Mouse (Mus musculus) embryonic facial prominence, embryonic 10.5 days (tissue): ENCODE data around the gene Actb. TPM values are rescaled to one million over a fixed set of nuclear protein-coding genes. Genes with fewer than 3 reads are reported as not detected.

ENCODE experiments used
- DNase-seq: peaks from one replicate; pipeline ENCODE4 v3.0.0-alpha.2; 2017; ENCODE audit warnings: low spot score
- H3K27ac ChIP-seq: fragments of 300-500 bp; sonication (generic); replicated peaks from 2 replicates; pipeline ENCODE4 v1.5.1; 2016; ENCODE audit warnings: mild to moderate bottlenecking
- H3K27me3 ChIP-seq: fragments of 300-500 bp; sonication (generic); replicated peaks from 2 replicates; pipeline ENCODE4 v1.6.1; 2016; ENCODE audit warnings: low read depth, mild to moderate bottlenecking; ENCODE audit not compliant: poor library complexity, severe bottlenecking
- H3K36me3 ChIP-seq: fragments of 300-500 bp; sonication (generic); replicated peaks from 2 replicates; pipeline ENCODE4 v1.6.1; 2016; ENCODE audit warnings: mild to moderate bottlenecking, moderate library complexity
- H3K4me1 ChIP-seq: fragments of 300-500 bp; sonication (generic); 2 replicates; pipeline ENCODE4 v1.6.1; 2016
- H3K4me3 ChIP-seq: fragments of 300-500 bp; sonication (generic); 2 replicates; pipeline ENCODE4 v1.5.1; 2016; ENCODE audit warnings: mild to moderate bottlenecking, moderate library complexity
- H3K9me3 ChIP-seq: fragments of 300-500 bp; sonication (generic); 2 replicates; pipeline ENCODE4 v1.6.1; 2016; ENCODE audit warnings: mild to moderate bottlenecking
- WGBS: fragments of 180-500 bp; shearing (Covaris S2); methylation state at CpG from one replicate; pipeline ENCODE4 v1.1.7; 2016; 5-methylcytosine and 5-hydroxymethylcytosine counted together
- polyA plus RNA-seq: library from polyadenylated mRNA; unstranded; fragments of >200 nt; fragmentation: Nextera tagmentation; extraction: Ambion mirVana; gene quantifications from 2 replicates; pipeline ENCODE4 v1.2.1, GENCODE M21; 2016

The Actb gene
- polyA plus RNA-seq, 1 experiment from 2014 or later: 16,856 TPM

DNA sequence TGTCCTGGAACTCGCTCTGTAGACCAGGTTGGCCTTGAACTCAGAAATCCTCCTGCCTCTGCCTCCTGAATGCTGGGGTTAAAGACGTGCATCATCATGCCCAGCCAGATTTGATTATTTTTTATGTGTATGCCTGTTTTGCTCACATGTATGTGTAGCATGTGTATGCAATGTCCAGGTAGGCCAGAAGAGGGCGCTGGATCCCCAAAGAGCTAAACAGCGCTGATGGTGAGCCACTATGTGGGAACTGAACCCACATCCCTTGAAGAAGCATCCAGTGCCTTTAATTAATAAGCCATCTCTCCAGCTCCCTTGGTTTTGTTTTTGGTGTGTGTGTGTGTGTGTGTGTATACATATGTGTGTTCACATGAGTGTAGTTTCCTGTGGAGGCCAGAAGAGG, 50.1 kb downstream of the Actb start:
- H3K4me1 ChIP-seq: peaks cover 11% of the 10 kb centered on the region; the same call in 1 of the 2 replicates
- H3K36me3 ChIP-seq: no peaks in the 10 kb centered on the region
- no peak for DNase-seq
- peaks cover 4% of the 10 kb centered on the region for H3K9me3 ChIP-seq
- no peak overlapping the region for H3K27ac ChIP-seq
- no peaks in the 10 kb centered on the region for H3K27me3 ChIP-seq
- WGBS: 73% methylated on average over 4 of the region's 4 CpGs
- no peak overlapping the region for H3K4me3 ChIP-seq

- Histone ChIP-seq H3K9me3 (peaks cover 4% of the 10 kb centered on the region), H3K27ac (no peak overlapping the region), H3K36me3 (no peaks in the 10 kb centered on the region), H3K4me3 (no peak overlapping the region), H3K4me1 (peaks cover 13% of the 10 kb centered on the region; the same call in 1 of the 2 replicates), H3K27me3 (no peaks in the 10 kb centered on the region)
- 80% methylated on average over 10 of the region's 10 CpGs for WGBS
- DNase-seq: peak; percentile 63
Measured at GRCm38 (mm10) chr5:142854877-142855276, 51.7 kb downstream of the Actb start.

DNA sequence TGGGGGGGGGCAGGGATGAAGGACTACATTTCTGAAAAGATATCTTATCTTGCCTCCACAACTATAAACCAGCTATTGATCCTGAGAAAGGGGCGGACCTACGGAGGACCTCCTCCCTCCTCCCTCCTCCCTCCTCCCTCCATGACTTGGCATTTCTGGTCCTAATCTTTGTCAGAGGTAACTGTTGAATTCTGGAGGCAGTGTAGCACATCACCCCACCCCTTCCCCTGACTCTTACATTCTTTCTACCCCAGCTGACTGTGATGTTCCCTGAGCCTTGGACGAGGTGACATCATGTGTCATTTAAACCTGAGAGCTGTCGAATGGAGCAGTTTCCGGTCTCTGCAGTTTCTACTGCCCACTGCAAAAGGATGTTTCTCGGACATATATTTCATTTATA, 53.0 kb downstream of the Actb start:
- no peak overlapping the region for H3K27ac ChIP-seq
- H3K4me1 ChIP-seq: peaks cover 13% of the 10 kb centered on the region; the same call in 1 of the 2 replicates
- 85% methylated on average over 6 of the region's 6 CpGs for WGBS
- no peak overlapping the region for H3K4me3 ChIP-seq
- no peak for DNase-seq
- H3K9me3 ChIP-seq: peaks cover 4% of the 10 kb centered on the region
- no peaks in the 10 kb centered on the region for H3K27me3 ChIP-seq
- H3K36me3 ChIP-seq: no peaks in the 10 kb centered on the region

Other genes starting within 250 kb of the Actb start
- gene Slc29a4, start 214.2 kb downstream of the Actb start, polyA plus RNA-seq: 18.1 and 19.6 TPM in 2 replicates
- gene Tnrc18, start 89.1 kb downstream of the Actb start, polyA plus RNA-seq: 21.8 and 26.5 TPM in 2 replicates
- gene Fbxl18, start 11.3 kb downstream of the Actb start, polyA plus RNA-seq: 25.6 and 25.9 TPM in 2 replicates
- 759 and 790 TPM in 2 replicates for gene Fscn1, start 53.6 kb upstream of the Actb start, polyA plus RNA-seq
- 50.5 and 53.9 TPM in 2 replicates for gene Rnf216, start 206.2 kb upstream of the Actb start, polyA plus RNA-seq
- gene Olfr718-ps1, start 240.8 kb upstream of the Actb start, polyA plus RNA-seq: not detected in 2 replicates